Comparison of ENCODE assay signal across 16 mouse cellular contexts in genomic region chr16:22729096-22729495, GRCm38 (mm10).
"Had no signal": no experiment of that assay in that cellular context is flagged by ENCODE, and none has a peak within 500 bp of the region (broad histone marks: within the 10 kb centered on the region; RNA-seq: fewer than 3 reads in every experiment).

No protein-coding gene starts in this region.

- H3K4me1 ChIP-seq: stomach, embryonic 15.5 days had no signal

- H3K27me3 ChIP-seq: neural tube, embryonic 13.5 days; neural tube, embryonic 15.5 days; stomach, embryonic 15.5 days had no signal

- H3K9ac ChIP-seq: neural tube, embryonic 13.5 days; neural tube, embryonic 15.5 days; stomach, embryonic 15.5 days had no signal

- H3K36me3 ChIP-seq: neural tube, embryonic 13.5 days; neural tube, embryonic 15.5 days; stomach, embryonic 15.5 days had no signal

- H3K4me2 ChIP-seq: neural tube, embryonic 13.5 days; neural tube, embryonic 15.5 days; stomach, embryonic 15.5 days had no signal

- H3K4me3 ChIP-seq: neural tube, embryonic 13.5 days; neural tube, embryonic 15.5 days; stomach, embryonic 15.5 days had no signal

- DNase-seq: retina, postnatal 1 day; right cerebral cortex, adult 18-20 months; right cerebral cortex, postnatal 14 days; right cerebral cortex, postnatal 25 days; right cerebral cortex, postnatal 4 days; spleen, adult 18-20 months; thymus, adult 18-20 months; thymus, adult 2 months; thymus, postnatal 14 days; thymus, postnatal 25 days; thymus, postnatal 36 days; thymus, postnatal 4 days had no signal

- H3K27ac ChIP-seq: neural tube, embryonic 13.5 days; neural tube, embryonic 15.5 days; stomach, embryonic 15.5 days; stomach, postnatal 0 days had no signal

- H3K9me3 ChIP-seq: neural tube, embryonic 13.5 days; neural tube, embryonic 15.5 days; stomach, embryonic 15.5 days had no signal
